Mouse (Mus musculus) hindbrain, embryonic 10.5 days (tissue): ENCODE measurements around the gene Bcl2l1. TPM values are rescaled to one million over a fixed set of nuclear protein-coding genes. Genes with fewer than 3 reads are reported as not detected.
A peak's percentile ranks its signal among the peaks of the same experiment; 100 is the strongest.

Experiments
- DNase-seq: peaks from one replicate; pipeline ENCODE4 v3.0.0-alpha.2; 2017; ENCODE audit warnings: low spot score
- H3K27ac ChIP-seq: fragments of 300-500 bp; sonication (generic); 2 replicates; pipeline ENCODE4 v1.5.1; 2016; ENCODE audit warnings: mild to moderate bottlenecking, moderate library complexity
- H3K27me3 ChIP-seq: fragments of 300-500 bp; sonication (generic); 2 replicates; pipeline ENCODE4 v1.6.1; 2016; ENCODE audit warnings: mild to moderate bottlenecking; ENCODE audit not compliant: poor library complexity, insufficient read depth, severe bottlenecking
- H3K36me3 ChIP-seq: fragments of 300-500 bp; sonication (generic); 2 replicates; pipeline ENCODE4 v1.6.1; 2016; ENCODE audit warnings: mild to moderate bottlenecking, moderate library complexity
- H3K4me1 ChIP-seq: fragments of 300-500 bp; sonication (generic); replicated peaks from 2 replicates; pipeline ENCODE4 v1.6.1; 2016; ENCODE audit warnings: mild to moderate bottlenecking
- H3K4me3 ChIP-seq: fragments of 300-500 bp; sonication (generic); 2 replicates; pipeline ENCODE4 v1.5.1; 2016; ENCODE audit warnings: mild to moderate bottlenecking, moderate library complexity
- H3K9me3 ChIP-seq: fragments of 300-500 bp; sonication (generic); 2 replicates; pipeline ENCODE4 v1.6.1; 2016; ENCODE audit warnings: mild to moderate bottlenecking, moderate library complexity
- WGBS: fragments of 180-500 bp; shearing (Covaris S2); methylation state at CpG from one replicate; pipeline ENCODE4 v1.1.7; 2016; 5-methylcytosine and 5-hydroxymethylcytosine counted together
- polyA plus RNA-seq: library from polyadenylated mRNA; unstranded; fragments of >200 nt; fragmentation: Nextera tagmentation; extraction: Ambion mirVana; gene quantifications from 2 replicates; pipeline ENCODE4 v1.2.1, GENCODE M21; 2016

Gene Bcl2l1
- polyA plus RNA-seq, 1 experiment from 2014 or later: 128 TPM

GRCm38 (mm10) chr2:152756474-152757393 lies 74.8 kb downstream of the Bcl2l1 start:
- H3K4me1 ChIP-seq: peaks cover 24% of the 10 kb centered on the region
- H3K27me3 ChIP-seq: peaks cover 35% of the 10 kb centered on the region
- H3K4me3 ChIP-seq: no peak overlapping the region
- DNase-seq: no peak
- H3K27ac ChIP-seq: no peak overlapping the region
- no peaks in the 10 kb centered on the region for H3K9me3 ChIP-seq
- WGBS: 67% methylated on average over 17 of the region's 17 CpGs
- H3K36me3 ChIP-seq: no peaks in the 10 kb centered on the region

GRCm38 (mm10) chr2:152753944-152754711 lies 77.4 kb downstream of the Bcl2l1 start, which contains the start of gene Cox4i2:
Gene Cox4i2 (plus strand): TSS chr2:152754173.
- Histone ChIP-seq H3K4me3 (peak within 1 kb of the TSS; percentile 44), H3K27ac (peak within 1 kb of the TSS; percentile 76), H3K36me3 (no peaks in the 10 kb centered on the region), H3K9me3 (no peaks in the 10 kb centered on the region), H3K4me1 (peaks cover 24% of the 10 kb centered on the region), H3K27me3 (peaks cover 35% of the 10 kb centered on the region)
- peak; percentile 33 for DNase-seq
- WGBS: 3% methylated on average over 30 of the region's 30 CpGs

- no peaks in the 10 kb centered on the region; the same call in 1 of the 2 replicates for H3K27me3 ChIP-seq
- H3K4me1 ChIP-seq: peaks cover 51% of the 10 kb centered on the region
- peak; percentile 86 for DNase-seq
- H3K9me3 ChIP-seq: no peaks in the 10 kb centered on the region
- peaks cover 9% of the 10 kb centered on the region; the same call in 1 of the 2 replicates for H3K36me3 ChIP-seq
- WGBS: 24% methylated on average over 10 of the region's 10 CpGs
- no peak overlapping the region for H3K4me3 ChIP-seq
- H3K27ac ChIP-seq: peak overlapping the region; percentile 84
These were observed 89.1 kb downstream of the Bcl2l1 start for GRCm38 (mm10) chr2:152742435-152742834.

- H3K4me3 ChIP-seq: no peak overlapping the region; the same call in 1 of the 2 replicates
- no peaks in the 10 kb centered on the region for H3K9me3 ChIP-seq
- 59% methylated on average over 14 of the region's 14 CpGs for WGBS
- peak; percentile 52 for DNase-seq
- H3K27ac ChIP-seq: peak overlapping the region; percentile 95
- no peaks in the 10 kb centered on the region; the same call in 1 of the 2 replicates for H3K27me3 ChIP-seq
- peaks cover 10% of the 10 kb centered on the region; the same call in 1 of the 2 replicates for H3K36me3 ChIP-seq
- H3K4me1 ChIP-seq: peaks cover 57% of the 10 kb centered on the region
These were observed 90.1 kb downstream of the Bcl2l1 start for GRCm38 (mm10) chr2:152741153-152742041.

- H3K27ac ChIP-seq: peak overlapping the region; percentile 95
- H3K36me3 ChIP-seq: peaks cover 10% of the 10 kb centered on the region; the same call in 1 of the 2 replicates
- WGBS: 72% methylated on average over 5 of the region's 5 CpGs
- no peaks in the 10 kb centered on the region for H3K9me3 ChIP-seq
- H3K27me3 ChIP-seq: no peaks in the 10 kb centered on the region; the same call in 1 of the 2 replicates
- peaks cover 66% of the 10 kb centered on the region for H3K4me1 ChIP-seq
- no peak for DNase-seq
- H3K4me3 ChIP-seq: no peak overlapping the region
These were observed 91.0 kb downstream of the Bcl2l1 start for GRCm38 (mm10) chr2:152740490-152740889.

GRCm38 (mm10) chr2:152739842-152740260 lies 91.7 kb downstream of the Bcl2l1 start:
- H3K4me3 ChIP-seq: peak overlapping the region; percentile 86
- WGBS: 25% methylated on average over 3 of the region's 3 CpGs
- H3K27ac ChIP-seq: peak overlapping the region; percentile 95

GRCm38 (mm10) chr2:152739031-152739841 lies 92.3 kb downstream of the Bcl2l1 start:
- Histone ChIP-seq H3K27ac (peak overlapping the region; percentile 95), H3K27me3 (no peaks in the 10 kb centered on the region; the same call in 1 of the 2 replicates), H3K36me3 (peaks cover 10% of the 10 kb centered on the region; the same call in 1 of the 2 replicates), H3K9me3 (no peaks in the 10 kb centered on the region), H3K4me3 (peak overlapping the region; percentile 86), H3K4me1 (peaks cover 79% of the 10 kb centered on the region)
- DNase-seq: peak; percentile 85
- under 1% methylated on average over 36 of the region's 36 CpGs for WGBS

More at GRCm38 (mm10) chr2:152739842-152740260, 91.7 kb downstream of the Bcl2l1 start:
- H3K9me3 ChIP-seq: no peaks in the 10 kb centered on the region
- H3K36me3 ChIP-seq: peaks cover 10% of the 10 kb centered on the region; the same call in 1 of the 2 replicates
- DNase-seq: no peak
- peaks cover 72% of the 10 kb centered on the region for H3K4me1 ChIP-seq
- no peaks in the 10 kb centered on the region; the same call in 1 of the 2 replicates for H3K27me3 ChIP-seq

- Histone ChIP-seq H3K27me3 (no peaks in the 10 kb centered on the region; the same call in 1 of the 2 replicates), H3K9me3 (no peaks in the 10 kb centered on the region), H3K27ac (peak overlapping the region; percentile 95), H3K36me3 (peaks cover 10% of the 10 kb centered on the region; the same call in 1 of the 2 replicates), H3K4me1 (peaks cover 88% of the 10 kb centered on the region), H3K4me3 (peak overlapping the region; percentile 86)
- no peak for DNase-seq
- 56% methylated on average over 2 of the region's 2 CpGs for WGBS
These were observed 93.2 kb downstream of the Bcl2l1 start for GRCm38 (mm10) chr2:152738341-152738740.

GRCm38 (mm10) chr2:152737306-152738221 lies 94.0 kb downstream of the Bcl2l1 start:
- Histone ChIP-seq H3K4me1 (peaks cover 94% of the 10 kb centered on the region), H3K9me3 (no peaks in the 10 kb centered on the region), H3K27ac (peak overlapping the region; percentile 95), H3K4me3 (peak overlapping the region; percentile 86), H3K36me3 (peaks cover 10% of the 10 kb centered on the region; the same call in 1 of the 2 replicates), H3K27me3 (no peaks in the 10 kb centered on the region; the same call in 1 of the 2 replicates)
- DNase-seq: peak; percentile 48
- 7% methylated on average over 10 of the region's 10 CpGs for WGBS

- peak overlapping the region; percentile 86 for H3K4me3 ChIP-seq
- H3K27me3 ChIP-seq: no peaks in the 10 kb centered on the region; the same call in 1 of the 2 replicates
- H3K9me3 ChIP-seq: no peaks in the 10 kb centered on the region
- peaks cover 94% of the 10 kb centered on the region for H3K4me1 ChIP-seq
- DNase-seq: peak; percentile 55
- H3K27ac ChIP-seq: peak overlapping the region; percentile 95
- peaks cover 10% of the 10 kb centered on the region; the same call in 1 of the 2 replicates for H3K36me3 ChIP-seq
- under 1% methylated on average over 22 of the region's 22 CpGs for whole genome bisulfite sequencing
These were observed 94.8 kb downstream of the Bcl2l1 start for GRCm38 (mm10) chr2:152736748-152737147.
